Mouse (Mus musculus) brain, embryonic 14.5 days (tissue): Measurements from ENCODE around the gene Fndc9.

Experiments
- CTCF ChIP-seq: fragments of 200-500 bp; IDR thresholded peaks from 2 replicates; pipeline ENCODE4 v1.5.1; 2012; ENCODE audit warnings: inconsistent platforms, mild to moderate bottlenecking, moderate library complexity, borderline replicate concordance; ENCODE audit not compliant: insufficient read depth, insufficient read length; ENCODE audit errors: extremely low read depth
- POLR2A ChIP-seq: fragments of 200-500 bp; IDR thresholded peaks from 2 replicates; pipeline ENCODE4 v1.6.1; 2012; ENCODE audit warnings: mild to moderate bottlenecking, inconsistent platforms, borderline replicate concordance; ENCODE audit not compliant: poor library complexity, insufficient read depth, insufficient read length, severe bottlenecking; ENCODE audit errors: extremely low read depth

DNA sequence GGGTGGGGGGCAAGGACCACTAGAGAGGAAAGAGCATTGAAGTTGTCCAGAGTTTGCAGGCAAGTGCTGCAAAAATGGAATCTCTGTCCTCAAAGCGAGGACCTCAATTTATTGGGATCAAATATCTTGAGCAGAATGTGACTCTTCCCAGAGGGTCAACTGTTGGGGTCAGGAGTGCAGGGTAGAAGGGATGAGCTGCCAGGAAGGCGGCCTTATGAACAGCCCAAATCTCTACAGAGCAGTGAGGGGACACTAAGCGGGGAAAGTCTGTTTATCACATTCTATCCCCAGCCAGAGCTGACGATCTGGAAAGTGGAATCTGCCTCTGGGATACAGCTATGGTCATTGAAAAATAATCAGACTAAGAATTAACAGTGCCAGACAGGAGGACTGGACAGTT is 41.2 kb upstream of the Fndc9 start:
- no peak for TF ChIP-seq CTCF
- no peak for TF ChIP-seq POLR2A
